Mouse (Mus musculus) adrenal gland, adult 18-20 months (tissue): ENCODE results near the gene Oxsm. TPM values are rescaled to one million over a fixed set of nuclear protein-coding genes. Genes with fewer than 3 reads are reported as not detected.
A peak's percentile ranks its signal among the peaks of the same experiment; 100 is the strongest.

Experiments used
- DNase-seq, 2 experiments: peaks; one replicate each; pipeline ENCODE4 v3.0.0; 2021 to 2022; ENCODE audit warnings: low spot score in 2 of 2
- long read RNA-seq, 2 experiments: library from polyadenylated mRNA; stranded (forward); transcript quantifications; one replicate each; pipeline ENCODE4 v2.0.0; 2021
- total RNA-seq, 2 experiments: library from RNA; stranded (reverse); gene quantifications; 1 replicate in 1 of 2; 2 replicates in 1 of 2; pipeline ENCODE4 v1.2.3; 2021

Gene Oxsm
- 10 to 100 TPM; 15.7 to 16.7 TPM for total RNA-seq
- long read RNA-seq, experiment 1, partial matches to known transcripts, result 2 of 3 reads
- long read RNA-seq, experiment 1, other reads (novel, unspliced or antisense), result 0 of 3 reads
- long read RNA-seq, experiment 2, partial matches to known transcripts, result 0 of 9 reads
- long read RNA-seq, experiment 2, other reads (novel, unspliced or antisense), result 5 of 9 reads

DNA sequence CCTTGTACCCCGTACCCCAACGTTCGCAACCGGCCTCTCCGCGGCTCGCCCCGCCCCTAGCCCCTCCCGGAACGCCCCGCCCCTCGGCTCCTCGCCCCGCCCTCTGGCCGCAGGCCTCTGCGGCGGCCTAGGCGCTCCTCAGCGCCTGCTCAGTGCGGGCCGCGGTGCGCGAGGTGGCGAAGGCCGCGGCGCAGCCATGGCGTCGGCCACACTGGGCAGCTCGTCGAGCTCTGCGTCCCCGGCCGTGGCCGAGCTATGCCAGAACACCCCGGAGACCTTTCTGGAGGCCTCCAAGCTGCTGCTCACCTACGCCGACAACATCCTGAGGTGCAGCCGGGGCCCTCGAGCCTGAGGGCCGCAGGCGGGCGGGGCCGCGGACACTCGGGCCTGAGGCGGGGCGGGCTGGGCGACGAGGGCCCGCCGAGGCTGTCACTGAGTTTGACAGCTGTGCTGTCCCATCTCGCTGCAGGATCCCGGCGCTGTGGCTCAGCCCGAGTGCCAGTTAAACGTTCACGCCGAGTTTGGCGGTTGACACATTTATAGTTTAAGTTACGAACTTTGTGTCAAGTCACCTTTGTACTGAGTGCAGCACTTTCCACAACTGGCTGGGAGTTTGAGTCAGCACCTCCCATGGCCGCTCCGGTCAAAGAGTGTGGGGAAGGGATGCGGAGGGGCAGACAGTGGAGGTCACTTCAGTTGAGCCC lies at the start of gene Oxsm, which contains the start of gene Ngly1:
Oxsm (minus strand) TSS at position 638 of the 704 bp plus-strand sequence.
Ngly1 (plus strand) TSS at position 110 of the 704 bp plus-strand sequence.
- peak; percentile 89 to 91 for DNase-seq

DNA sequence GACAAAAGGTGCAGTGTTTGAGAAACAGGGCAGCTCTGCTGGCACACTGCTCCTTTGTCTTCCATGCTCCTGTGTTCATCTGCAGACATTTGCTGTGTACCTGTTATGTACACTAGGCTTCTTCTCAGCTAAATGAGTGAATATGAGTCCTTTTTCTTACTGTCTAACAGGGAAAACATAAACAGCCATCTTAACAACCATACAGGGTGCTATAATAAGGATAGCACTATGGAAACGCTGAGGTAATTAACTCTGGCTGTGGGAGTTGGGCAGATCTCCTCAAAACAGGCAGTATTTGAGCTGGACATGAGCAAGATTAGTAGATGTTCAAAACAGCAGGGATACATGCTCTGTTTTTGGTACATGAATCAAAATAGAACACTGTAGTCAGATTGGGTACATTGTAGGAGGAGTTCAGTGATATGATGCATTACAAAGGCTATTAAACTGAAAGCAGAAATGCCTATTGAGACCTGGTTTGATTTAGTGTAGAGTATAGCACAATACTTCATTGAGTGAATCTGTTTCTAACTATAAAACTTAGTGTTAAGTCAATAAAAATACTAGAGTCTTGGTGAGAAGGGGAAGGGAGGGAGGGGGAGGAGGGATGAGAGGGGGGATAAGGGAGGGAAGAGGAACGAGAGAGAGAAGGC lies 47.3 kb upstream of the Oxsm start:
- no peak for DNase-seq

DNA sequence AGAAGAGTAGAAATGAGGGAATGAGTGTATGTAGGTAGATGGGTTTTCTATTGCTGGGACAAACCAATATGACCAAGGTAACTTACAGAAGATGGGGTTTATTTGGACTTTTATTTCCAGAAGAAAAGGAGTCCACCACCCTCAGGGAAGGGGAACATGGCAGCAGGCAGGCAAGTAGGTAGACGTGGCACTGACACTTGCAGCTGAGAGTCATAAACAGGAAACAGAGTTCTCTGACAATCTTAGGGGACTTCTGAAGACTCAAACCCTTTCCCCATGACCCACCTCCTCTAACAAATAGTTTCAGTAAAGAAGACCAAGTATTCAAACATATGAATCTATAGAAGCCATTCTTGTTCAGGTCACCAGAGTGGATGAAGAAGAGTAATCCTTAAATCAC lies 44.3 kb upstream of the Oxsm start:
- no peak for DNase-seq

DNA sequence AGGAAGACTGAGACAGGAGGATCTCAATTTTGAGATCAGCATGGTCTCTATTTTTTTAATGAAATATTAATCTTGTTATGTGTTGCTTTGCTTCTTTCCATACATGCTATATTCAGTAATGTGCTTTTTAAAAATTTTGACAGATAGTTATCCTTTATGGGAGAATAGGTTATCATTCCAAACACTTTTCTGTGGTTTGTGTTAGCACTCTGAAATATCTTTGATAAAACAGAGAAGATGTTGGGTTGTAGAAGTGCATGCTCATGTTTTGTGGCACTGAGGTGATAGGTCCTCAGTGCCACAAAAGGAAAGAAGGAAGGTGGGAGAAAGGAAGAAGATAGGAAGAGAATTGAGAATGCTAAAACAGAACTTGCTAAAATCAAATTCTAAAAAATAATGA lies 43.4 kb upstream of the Oxsm start:
- no peak for DNase-seq

DNA sequence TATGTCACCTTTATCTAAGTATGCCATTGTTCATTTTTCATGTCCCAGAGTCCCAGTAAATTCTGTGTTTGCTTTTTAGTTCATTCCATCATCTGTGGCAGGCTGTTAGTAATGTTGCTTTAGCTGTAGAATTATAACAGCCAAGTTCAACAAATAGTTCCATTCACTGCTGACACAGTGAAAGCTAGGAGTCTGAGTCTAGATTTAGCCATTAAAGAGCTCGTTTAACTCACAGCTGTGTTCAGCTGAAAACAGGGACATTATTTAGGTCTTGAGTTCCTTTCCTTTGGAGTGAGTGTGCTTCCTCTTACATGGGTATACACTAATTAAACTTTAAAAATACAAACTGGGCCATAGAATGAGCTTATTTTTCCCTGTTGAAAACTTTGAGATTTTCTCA lies 42.8 kb upstream of the Oxsm start:
- DNase-seq, result no peak

DNA sequence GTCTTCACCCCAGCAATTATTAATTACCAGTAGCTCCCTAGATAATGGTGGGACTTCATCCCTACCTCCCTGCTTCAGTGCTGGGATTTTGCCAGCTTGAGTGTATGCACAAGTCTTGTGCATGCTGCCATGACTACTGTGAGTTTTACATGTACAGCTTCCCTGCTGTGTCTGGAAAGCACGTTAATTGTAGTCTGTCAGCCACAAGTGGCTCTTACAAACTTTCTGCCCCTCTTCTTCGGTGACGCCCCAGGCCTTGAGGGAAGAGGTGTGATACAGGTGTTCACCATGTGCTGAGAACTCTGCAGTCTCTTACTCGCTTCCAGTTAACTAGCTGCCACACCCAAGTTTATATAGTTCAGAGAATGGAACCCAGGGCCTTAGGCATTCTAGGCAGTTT lies 34.4 kb upstream of the Oxsm start:
- no peak for DNase-seq

DNA sequence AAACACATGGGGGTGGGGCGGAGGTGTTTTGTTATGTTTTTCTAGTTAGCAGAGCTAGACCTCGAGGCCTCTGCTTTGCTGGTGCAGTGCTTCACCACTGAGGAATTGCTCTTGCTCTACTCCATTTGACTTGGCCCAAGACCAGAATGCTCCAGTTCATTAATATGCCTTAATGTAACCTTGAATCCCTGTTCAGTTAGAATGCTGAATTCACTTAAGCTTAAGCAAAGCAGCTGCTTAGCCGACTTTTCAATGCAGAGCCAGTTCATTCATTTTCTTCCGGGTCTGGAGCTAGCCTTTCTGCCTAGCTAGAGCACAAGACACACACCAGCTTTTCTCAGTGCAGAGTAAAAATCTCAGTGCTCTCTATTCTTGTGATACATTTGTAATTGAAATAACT lies 29.6 kb upstream of the Oxsm start:
- DNase-seq, result no peak

DNA sequence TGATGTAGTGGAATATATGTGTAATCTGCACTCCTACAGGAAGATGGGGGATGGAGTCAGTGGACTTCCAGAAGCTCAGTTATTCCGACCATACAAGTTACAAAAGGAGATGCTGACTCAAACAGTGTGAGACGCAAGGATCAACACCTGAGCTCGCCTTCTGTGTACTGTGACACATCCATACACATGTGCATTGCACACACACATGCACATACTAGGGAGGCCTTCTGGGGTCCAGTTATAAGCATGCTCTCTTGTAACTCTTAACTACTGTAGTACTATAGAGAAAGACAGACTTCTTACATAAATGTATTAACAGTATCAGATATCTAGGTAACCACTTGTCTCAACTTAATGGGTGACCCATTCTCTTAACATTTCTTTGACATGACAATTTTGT lies 24.1 kb upstream of the Oxsm start:
- DNase-seq, result no peak

DNA sequence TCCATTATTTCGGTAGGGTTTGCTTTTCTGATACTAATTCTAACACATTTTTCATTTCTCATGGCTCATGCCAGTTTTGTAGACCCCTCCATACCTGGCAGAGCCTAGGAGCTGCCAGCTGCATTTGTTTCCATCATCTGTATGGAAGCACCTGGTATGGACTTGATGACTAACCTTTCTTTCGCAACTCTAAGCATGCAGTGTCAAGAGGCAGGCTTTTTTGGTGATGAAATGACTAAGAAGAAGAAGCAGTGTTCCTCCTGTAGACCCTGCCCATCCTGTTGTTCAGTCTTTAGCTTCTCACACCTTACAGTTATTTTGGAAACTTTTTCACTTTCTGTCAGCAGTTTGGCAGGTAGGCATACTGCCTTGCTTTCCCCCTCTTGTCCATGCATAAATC lies 20.2 kb upstream of the Oxsm start:
- DNase-seq, result no peak

DNA sequence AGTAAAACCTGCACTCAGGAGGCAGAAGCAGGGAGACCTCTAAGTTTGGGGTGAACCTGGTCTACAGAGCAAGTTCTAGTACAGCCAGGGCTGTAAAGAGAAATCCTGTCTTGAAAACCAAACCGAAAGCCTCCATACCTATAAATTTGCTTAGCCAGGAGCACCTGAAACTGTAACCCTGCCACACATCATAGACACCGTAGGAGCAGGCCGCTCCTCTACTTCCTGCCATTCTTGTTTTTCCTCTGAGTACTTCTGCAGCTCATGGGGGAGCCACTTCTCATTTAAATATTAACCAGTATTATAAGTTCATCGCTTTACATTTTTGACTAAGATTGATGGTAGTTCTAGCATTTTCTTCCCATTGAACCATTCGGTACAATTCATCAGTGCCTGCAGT lies 17.4 kb upstream of the Oxsm start:
- DNase-seq, result no peak

DNA sequence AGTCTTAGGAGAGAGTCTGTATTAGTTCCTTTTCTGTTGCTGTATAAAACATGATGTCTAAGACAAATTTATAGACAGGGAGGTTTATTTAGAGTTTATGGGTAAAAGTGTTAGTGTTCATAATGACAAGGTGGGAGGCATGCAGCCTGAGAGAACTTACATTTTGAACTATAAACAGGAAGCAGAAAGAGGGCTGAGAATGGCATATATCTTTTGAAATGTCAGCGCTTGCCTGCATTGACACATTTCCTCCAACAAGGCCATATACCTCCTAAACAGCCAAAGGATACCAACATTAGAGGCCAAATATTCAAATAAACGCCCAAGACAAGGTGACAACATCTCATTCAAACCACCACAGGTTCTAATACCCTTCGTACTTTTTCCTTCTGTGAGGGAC lies 12.3 kb upstream of the Oxsm start:
- no peak for DNase-seq

DNA sequence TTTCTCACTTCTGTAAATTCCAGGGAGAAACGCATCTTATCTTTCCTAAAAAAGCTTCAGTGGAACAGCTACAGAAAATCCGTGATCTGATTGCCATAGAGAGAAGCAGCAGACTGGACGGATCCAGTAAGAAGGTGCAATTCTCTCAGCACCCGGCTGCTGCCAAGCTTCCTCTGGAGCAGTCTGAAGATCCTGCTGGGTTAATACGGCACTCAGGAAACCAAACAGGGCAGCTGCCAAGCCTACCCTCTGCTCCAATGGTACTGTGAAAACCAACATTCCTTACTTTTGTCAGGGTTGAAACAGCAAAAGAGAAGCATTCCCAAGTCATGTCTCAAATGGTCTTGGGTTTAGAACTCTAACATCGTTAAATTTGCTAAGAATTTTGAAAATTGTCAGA lies 10.9 kb upstream of the Oxsm start:
- no peak for DNase-seq

DNA sequence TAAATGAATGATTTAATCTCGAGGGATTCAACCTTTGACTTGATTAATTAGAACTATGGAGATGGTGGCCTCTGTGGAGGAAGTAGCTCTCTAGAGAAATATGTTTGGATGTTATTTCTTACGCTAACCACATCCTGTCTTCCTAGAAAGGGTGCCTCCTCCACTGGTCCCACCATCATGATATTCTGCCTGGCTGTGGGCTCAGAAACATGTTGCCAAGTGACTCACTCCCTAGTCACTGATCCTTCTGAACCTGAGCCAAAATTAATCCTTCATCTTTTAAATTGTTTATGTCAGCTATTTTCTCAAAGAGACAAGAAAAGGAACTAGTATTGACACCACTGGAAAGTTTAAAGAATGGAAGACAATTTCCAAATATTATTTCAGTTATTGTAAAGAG lies 6.6 kb upstream of the Oxsm start:
- no peak for DNase-seq

DNA sequence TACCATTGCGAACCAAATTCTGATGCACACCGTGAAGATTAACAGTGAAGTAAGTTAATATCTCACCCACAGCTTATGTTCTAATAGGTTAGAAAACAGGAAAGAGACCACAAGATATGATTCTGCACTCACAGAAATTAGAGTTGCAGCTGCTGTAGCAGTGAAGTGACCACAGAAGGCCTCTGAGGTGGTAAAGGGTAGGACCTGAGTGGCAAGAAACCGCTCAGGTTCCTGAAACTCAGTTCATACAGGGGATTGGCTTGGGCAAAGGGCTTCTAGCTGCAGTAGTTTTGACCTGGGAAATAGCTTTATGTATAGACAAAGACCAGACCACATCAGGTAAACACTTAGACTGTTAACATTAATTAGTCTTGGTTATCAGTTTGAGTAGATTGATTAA lies 6.1 kb upstream of the Oxsm start:
- no peak for DNase-seq

DNA sequence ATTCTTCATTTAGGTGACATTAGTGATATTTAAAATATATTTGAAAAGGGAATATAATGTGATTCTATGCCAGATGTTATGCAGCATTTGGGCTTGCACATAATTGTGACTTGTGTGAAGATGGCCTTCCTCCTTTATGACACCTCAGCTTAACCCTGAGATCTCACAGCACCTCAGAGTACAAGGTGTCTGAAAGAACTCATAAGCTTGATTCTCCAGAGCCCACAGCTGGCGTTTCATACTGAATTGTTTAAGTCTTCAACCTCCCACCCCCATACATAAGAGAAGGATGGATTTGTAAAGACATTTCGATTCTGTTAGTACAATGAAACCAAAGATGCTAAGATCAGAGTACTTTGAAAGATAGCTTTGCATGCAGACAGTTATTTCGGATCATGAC lies 491 bp upstream of the Oxsm start:
- DNase-seq, result no peak

DNA sequence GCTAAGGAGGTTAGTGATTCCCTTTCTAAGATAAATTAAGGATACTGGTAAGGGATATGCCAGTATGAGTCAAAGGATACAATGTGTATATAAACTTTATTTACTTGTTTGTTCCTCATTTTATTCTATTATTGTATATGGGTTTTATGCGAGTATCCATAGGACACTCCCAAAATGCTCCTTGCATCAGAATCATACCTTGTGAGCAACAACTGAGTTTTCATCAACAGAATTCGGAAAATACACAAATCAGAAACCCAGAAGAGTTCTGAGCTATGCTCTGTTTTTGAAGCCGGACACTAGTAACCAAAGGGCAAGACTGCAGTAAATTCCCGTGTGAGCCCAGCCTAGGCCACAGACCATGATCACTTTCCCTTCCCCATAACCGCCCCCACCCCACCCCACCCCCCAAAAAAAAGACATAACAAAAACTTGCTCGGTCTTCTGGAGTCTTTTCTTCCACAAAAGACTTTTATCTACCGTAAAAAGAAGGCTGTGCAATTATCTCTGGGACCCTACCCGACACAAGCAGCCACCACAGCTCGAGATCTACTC lies 928 bp downstream of the Oxsm start:
- DNase-seq, result no peak

DNA sequence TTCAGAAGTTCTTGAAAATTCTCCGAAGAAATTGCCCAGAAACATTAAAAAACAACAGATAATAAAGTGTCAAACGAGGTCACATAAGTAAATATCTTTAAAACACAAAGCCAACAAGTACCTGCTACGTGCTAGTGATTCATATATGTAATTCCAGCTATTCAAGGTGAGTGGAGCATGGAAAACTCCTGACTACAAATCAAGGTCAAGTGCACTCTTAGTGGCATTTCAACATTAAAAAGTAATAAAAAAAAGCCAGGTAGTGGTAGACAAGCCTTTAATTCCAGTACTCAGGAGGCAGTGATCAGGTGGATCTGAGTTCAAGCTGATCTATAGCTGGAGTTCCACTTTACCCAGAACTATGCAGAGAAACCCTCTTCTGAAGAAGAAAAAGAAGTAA lies 1.5 kb downstream of the Oxsm start:
- no peak for DNase-seq

DNA sequence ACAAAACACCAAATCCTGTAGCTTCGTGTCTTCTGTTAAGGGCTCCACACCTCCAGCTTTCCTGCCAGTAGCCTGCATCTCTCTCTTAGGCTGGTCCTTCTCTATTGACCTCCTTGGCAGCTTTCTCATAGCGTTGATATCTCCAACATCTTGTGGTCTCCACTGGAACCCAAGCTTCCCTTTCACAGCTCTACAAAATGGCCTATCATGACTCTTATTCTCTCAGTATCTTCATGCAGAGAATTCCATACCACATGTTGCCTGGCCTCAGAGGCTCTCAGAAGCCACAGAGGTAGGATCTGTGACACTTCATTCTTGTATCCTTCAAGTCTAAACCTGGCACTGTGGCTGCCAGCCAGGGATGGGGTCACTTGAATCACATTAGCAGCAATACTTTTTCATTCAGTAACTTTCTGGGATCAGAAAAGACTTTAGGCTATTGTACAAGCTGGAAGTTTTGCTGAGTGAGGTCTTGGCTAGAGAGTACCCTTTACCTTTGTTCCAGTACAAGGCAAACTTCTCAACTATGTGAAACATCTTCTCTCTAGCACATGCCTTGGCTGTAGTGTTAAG lies 3.2 kb downstream of the Oxsm start:
- no peak for DNase-seq

DNA sequence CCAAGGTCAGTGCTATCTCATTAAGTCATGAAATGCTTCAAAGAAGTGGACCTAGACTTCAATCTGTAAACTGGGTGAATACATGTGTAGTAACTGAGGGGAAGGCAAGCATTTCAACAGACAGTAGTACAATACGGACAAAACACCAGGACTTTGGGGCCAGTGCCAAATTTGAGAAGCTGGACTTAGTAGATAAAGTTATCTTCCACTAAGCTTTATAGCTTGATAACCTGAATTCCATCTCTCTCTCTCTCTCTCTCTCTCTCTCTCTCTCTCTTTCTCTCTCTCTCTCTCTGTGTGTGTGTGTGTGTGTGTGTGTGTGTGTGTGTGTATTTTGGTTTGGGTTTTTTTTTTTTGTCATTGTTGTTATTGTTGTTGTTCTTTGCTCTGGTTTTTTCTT lies 4.5 kb downstream of the Oxsm start:
- DNase-seq, result no peak

DNA sequence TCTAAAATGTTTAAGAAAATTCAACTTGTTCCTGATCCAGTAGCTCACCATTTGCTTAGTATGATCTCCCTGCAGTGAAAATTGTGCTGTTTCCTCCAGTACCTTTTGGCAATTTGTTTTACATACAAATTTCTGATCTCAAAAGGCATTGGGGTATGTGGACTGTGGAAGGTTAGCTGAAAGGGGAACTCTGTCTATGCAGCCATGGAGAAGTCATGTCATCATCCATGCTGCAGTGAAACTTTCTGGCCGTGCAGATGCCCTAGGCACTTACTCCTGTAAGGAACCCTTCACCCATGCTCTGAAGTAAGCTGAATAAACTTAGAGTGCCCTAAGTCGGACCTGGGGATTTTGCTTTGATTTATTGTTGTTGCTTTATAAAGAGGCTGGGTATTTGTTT lies 5.2 kb downstream of the Oxsm start:
- no peak for DNase-seq

DNA sequence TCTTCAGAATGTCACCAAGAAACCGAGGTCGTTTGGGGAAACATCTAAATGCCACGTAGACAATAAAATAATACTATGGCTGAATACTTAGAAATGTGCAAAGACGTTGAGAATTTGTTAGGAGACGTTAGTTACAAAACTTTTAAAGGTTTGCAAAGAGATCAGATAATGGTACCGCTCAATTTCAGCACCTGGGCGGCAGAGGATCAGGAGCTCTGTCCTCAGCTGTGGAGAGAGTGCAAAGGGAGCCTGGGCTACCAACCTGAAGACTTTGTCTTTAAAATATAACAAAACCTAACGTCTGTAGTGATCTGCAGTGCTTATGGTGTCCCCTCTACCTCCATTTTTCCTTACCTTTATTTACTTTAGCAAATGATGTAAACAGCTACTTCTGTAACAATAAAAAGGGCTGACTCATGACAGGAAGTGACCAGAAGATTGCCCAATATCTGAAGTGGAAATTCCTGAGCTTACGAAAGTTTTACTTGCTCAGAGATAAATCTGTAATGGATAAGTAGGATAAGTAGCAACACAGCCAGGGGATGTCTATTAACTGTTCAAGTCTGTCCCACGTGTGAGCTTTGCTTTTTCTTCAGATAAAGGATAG lies 5.9 kb downstream of the Oxsm start:
- DNase-seq, result peak in 1 of 2 experiments; percentile 40
